Mouse (Mus musculus) retina, embryonic 14.5 days (tissue): ENCODE data around the gene Lnx1.
A peak's percentile ranks its signal among the peaks of the same experiment; 100 is the strongest.

Experiments
- DNase-seq: peaks from one replicate; pipeline ENCODE4 v3.0.0-alpha.2; 2015; ENCODE audit warnings: low spot score

Lnx1 gene

GRCm38 (mm10) chr5:74649122-74649521 lies 53.6 kb downstream of the Lnx1 start:
- DNase-seq = no peak

GRCm38 (mm10) chr5:74648216-74648615 lies 54.5 kb downstream of the Lnx1 start:
- DNase-seq = no peak

GRCm38 (mm10) chr5:74647584-74647984 lies 55.1 kb downstream of the Lnx1 start:
- DNase-seq = no peak

- DNase-seq = no peak
Measured at GRCm38 (mm10) chr5:74642291-74642690, 60.4 kb downstream of the Lnx1 start.

GRCm38 (mm10) chr5:74641000-74641399 lies 61.7 kb downstream of the Lnx1 start:
- peak; percentile 65 for DNase-seq

- no peak for DNase-seq
Measured at GRCm38 (mm10) chr5:74640504-74640903, 62.2 kb downstream of the Lnx1 start.

GRCm38 (mm10) chr5:74639516-74639915 lies 63.2 kb downstream of the Lnx1 start:
- no peak for DNase-seq

- no peak for DNase-seq
Measured at GRCm38 (mm10) chr5:74634391-74634790, 68.3 kb downstream of the Lnx1 start.

GRCm38 (mm10) chr5:74633453-74633852 lies 69.3 kb downstream of the Lnx1 start:
- DNase-seq = no peak

- DNase-seq = no peak
Measured at GRCm38 (mm10) chr5:74632369-74633114, 70.2 kb downstream of the Lnx1 start.

GRCm38 (mm10) chr5:74628001-74628400 lies 74.7 kb downstream of the Lnx1 start:
- DNase-seq = no peak

GRCm38 (mm10) chr5:74624385-74624784 lies 78.3 kb downstream of the Lnx1 start:
- no peak for DNase-seq

GRCm38 (mm10) chr5:74623316-74624000 lies 79.3 kb downstream of the Lnx1 start:
- no peak for DNase-seq

- DNase-seq = no peak
Measured at GRCm38 (mm10) chr5:74621691-74622470, 80.8 kb downstream of the Lnx1 start.

- peak; percentile 49 for DNase-seq
Measured at GRCm38 (mm10) chr5:74618573-74619059, 84.1 kb downstream of the Lnx1 start.

GRCm38 (mm10) chr5:74617816-74618572 lies 84.7 kb downstream of the Lnx1 start:
- no peak for DNase-seq

GRCm38 (mm10) chr5:74613491-74614151 lies 89.1 kb downstream of the Lnx1 start:
- no peak for DNase-seq

GRCm38 (mm10) chr5:74612713-74613112 lies 90.0 kb downstream of the Lnx1 start:
- DNase-seq = no peak

GRCm38 (mm10) chr5:74610511-74610910 lies 92.2 kb downstream of the Lnx1 start:
- no peak for DNase-seq

- DNase-seq = no peak
Measured at GRCm38 (mm10) chr5:74606213-74606612, 96.5 kb downstream of the Lnx1 start.

- DNase-seq = no peak
Measured at GRCm38 (mm10) chr5:74603306-74603705, 99.4 kb downstream of the Lnx1 start.
